Mouse (Mus musculus) neural tube, embryonic 14.5 days (tissue): ENCODE measurements around the gene Pcbp2. TPM values are rescaled to one million over a fixed set of nuclear protein-coding genes. Genes with fewer than 3 reads are reported as not detected.

Source experiments
- ATAC-seq: fragments of 200-750 bp; cut with Nextera tagmentation; 2 replicates; pipeline ENCODE4 v1.8.0; 2017; ENCODE audit warnings: low read depth, mild to moderate bottlenecking, moderate TSS enrichment, moderate library complexity
- H3K27ac ChIP-seq: fragments of 300-500 bp; sonication (generic); 2 replicates; pipeline ENCODE4 v1.5.1; 2014; ENCODE audit warnings: low read depth, mild to moderate bottlenecking, control low read depth, low read length, moderate library complexity, mixed read lengths
- H3K27me3 ChIP-seq: fragments of 300-500 bp; sonication (generic); 2 replicates; pipeline ENCODE4 v1.6.1; 2014; ENCODE audit warnings: low read length; ENCODE audit not compliant: control insufficient read depth, insufficient read depth
- H3K36me3 ChIP-seq: fragments of 300-500 bp; sonication (generic); 2 replicates; pipeline ENCODE4 v1.6.1; 2014; ENCODE audit warnings: low read length, mixed read lengths; ENCODE audit not compliant: control insufficient read depth, insufficient read depth
- H3K4me1 ChIP-seq: fragments of 300-500 bp; sonication (generic); 2 replicates; pipeline ENCODE4 v1.6.1; 2014; ENCODE audit warnings: low read length; ENCODE audit not compliant: control insufficient read depth, insufficient read depth
- H3K4me2 ChIP-seq: fragments of 300-500 bp; sonication (generic); 2 replicates; pipeline ENCODE4 v1.6.1; 2014; ENCODE audit warnings: mild to moderate bottlenecking, low read depth, low read length, control low read depth
- H3K4me3 ChIP-seq: fragments of 300-500 bp; sonication (generic); 2 replicates; pipeline ENCODE4 v1.5.1; 2014; ENCODE audit warnings: low read depth, low read length, control low read depth, mixed read lengths
- H3K9ac ChIP-seq: fragments of 300-500 bp; sonication (generic); replicated peaks from 2 replicates; pipeline ENCODE4 v1.6.1; 2014; ENCODE audit warnings: low read depth, mild to moderate bottlenecking, control low read depth, low read length, mixed read lengths
- H3K9me3 ChIP-seq: fragments of 300-500 bp; sonication (generic); 2 replicates; pipeline ENCODE4 v1.6.1; 2016; ENCODE audit warnings: low read length; ENCODE audit not compliant: control insufficient read depth
- WGBS: fragments of 180-500 bp; shearing (Covaris S2); extraction: QIAGEN DNeasy Blood & Tissue Kit; methylation state at CpG from one replicate; pipeline ENCODE4 v1.1.7; 2014; 5-methylcytosine and 5-hydroxymethylcytosine counted together
- polyA plus RNA-seq: library from polyadenylated mRNA; unstranded; fragments of >200 nt; fragmentation: Nextera tagmentation; extraction: Ambion mirVana; gene quantifications from 2 replicates; pipeline ENCODE4 v1.2.1, GENCODE M21; 2014

The Pcbp2 gene
- polyA plus RNA-seq, 1 experiment from 2014 or later: 160 TPM

DNA sequence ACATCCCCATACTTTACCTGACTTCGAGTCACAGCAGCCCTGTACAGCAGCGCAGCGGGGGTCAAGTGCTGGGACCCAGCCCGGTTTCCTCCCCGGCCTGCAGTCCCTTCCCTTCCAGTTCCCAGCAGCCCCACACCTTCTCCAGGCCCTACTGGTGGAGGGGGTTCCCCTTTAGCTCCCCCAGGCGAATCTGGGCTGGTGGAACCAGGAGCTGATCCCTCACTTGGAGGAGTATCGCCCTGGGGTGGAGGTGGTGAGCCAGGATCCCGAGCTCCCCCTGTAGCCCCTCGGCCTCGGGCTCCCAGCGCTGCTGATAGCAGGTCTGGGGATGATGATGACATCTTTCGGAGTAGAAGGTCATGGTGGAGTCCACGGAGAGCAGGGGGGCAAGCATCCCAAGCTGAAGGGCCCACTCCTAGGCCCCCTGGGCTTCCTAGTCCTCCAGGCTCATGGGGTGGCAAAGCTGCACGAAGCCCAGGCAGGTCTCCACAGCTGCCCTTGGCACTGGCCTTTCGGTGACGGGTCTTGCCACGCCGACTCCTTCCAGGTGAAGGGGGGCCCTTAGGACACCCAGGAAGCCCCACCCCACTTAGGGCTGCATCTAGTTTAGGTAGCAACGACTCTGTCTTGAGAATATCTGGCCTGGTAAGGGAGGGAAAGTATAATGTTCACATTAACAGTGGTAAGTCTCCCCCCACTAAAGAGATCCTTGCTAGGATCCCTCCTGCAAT is 30.9 kb downstream of the Pcbp2 start:
- WGBS: 92% methylated on average over 19 of the region's 19 CpGs
- H3K9ac ChIP-seq: no peak overlapping the region
- no peaks in the 10 kb centered on the region for H3K9me3 ChIP-seq
- no peaks in the 10 kb centered on the region for H3K27me3 ChIP-seq
- no peak overlapping the region for H3K27ac ChIP-seq
- peaks cover 77% of the 10 kb centered on the region for H3K36me3 ChIP-seq
- no peak overlapping the region for H3K4me2 ChIP-seq
- no peaks in the 10 kb centered on the region for H3K4me1 ChIP-seq
- ATAC-seq: no peak
- no peak overlapping the region for H3K4me3 ChIP-seq

DNA sequence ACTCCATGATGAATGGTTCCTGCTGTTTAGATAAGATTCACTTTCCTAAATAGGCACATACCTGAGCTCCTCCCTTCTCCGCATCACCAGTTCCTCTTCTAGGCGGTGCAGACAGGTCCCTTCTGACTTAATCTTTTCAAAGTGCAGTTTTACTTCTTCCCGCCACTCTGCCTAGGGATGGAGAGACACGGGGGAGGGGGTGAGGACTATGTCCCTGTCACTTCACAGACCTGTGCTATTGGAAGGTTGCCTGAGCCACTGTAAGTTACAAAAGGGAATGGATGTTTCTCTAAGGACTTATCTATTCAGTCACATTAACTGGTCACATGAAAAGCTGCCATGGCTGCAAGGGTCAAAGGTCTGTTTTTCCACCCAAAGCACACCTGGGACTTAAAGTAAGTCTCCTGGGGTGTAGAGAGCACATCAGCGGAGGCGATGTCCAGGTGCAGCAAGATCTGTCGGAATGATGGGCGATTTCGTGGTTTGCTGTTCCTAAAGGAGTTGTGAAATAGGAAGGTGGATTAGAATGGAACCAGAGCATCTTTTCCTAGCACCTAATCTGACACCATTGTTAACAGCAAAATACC is 32.0 kb downstream of the Pcbp2 start:
- H3K9ac ChIP-seq: no peak overlapping the region
- H3K27ac ChIP-seq: no peak overlapping the region
- H3K4me1 ChIP-seq: no peaks in the 10 kb centered on the region
- ATAC-seq: no peak
- H3K36me3 ChIP-seq: peaks cover 72% of the 10 kb centered on the region
- H3K4me2 ChIP-seq: no peak overlapping the region
- no peak overlapping the region for H3K4me3 ChIP-seq
- no peaks in the 10 kb centered on the region for H3K9me3 ChIP-seq
- no peaks in the 10 kb centered on the region for H3K27me3 ChIP-seq
- 87% methylated on average over 9 of the region's 9 CpGs for whole genome bisulfite sequencing

DNA sequence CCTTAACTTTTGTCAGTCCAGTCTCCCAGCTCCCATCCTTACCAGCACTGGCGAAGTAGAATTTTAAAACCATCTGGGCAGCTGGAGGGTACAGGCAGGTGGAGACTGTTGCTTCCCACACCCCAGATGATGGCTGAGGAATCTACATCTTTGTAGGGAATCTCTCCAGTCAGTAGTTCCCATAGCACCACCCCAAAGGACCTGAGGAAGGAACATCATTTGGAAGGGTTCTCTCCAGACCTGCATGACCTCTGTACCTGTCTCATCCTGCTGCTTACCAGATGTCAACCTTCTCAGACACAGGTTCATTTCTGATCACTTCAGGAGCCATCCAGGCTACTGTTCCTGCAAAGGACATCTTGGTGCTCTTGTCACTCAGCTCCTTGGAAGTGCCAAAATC is 33.1 kb downstream of the Pcbp2 start, which contains the start of gene Gm10337:
Gene Gm10337, plus strand, starts transcription at position 276 of the 400 bp plus-strand sequence.
- 91% methylated on average over 1 of the region's 1 CpGs for whole genome bisulfite sequencing
- no peak within 1 kb of the TSS for H3K9ac ChIP-seq
- peaks cover 69% of the 10 kb centered on the region for H3K36me3 ChIP-seq
- 0 out of 2 replicates have a peak, but pooled peaks cover 3% of the 10 kb centered on the region for H3K4me1 ChIP-seq
- no peak for ATAC-seq
- no peak within 1 kb of the TSS for H3K4me2 ChIP-seq
- no peaks in the 10 kb centered on the region for H3K9me3 ChIP-seq
- no peak within 1 kb of the TSS for H3K27ac ChIP-seq
- H3K27me3 ChIP-seq: no peaks in the 10 kb centered on the region
- H3K4me3 ChIP-seq: no peak within 1 kb of the TSS

DNA sequence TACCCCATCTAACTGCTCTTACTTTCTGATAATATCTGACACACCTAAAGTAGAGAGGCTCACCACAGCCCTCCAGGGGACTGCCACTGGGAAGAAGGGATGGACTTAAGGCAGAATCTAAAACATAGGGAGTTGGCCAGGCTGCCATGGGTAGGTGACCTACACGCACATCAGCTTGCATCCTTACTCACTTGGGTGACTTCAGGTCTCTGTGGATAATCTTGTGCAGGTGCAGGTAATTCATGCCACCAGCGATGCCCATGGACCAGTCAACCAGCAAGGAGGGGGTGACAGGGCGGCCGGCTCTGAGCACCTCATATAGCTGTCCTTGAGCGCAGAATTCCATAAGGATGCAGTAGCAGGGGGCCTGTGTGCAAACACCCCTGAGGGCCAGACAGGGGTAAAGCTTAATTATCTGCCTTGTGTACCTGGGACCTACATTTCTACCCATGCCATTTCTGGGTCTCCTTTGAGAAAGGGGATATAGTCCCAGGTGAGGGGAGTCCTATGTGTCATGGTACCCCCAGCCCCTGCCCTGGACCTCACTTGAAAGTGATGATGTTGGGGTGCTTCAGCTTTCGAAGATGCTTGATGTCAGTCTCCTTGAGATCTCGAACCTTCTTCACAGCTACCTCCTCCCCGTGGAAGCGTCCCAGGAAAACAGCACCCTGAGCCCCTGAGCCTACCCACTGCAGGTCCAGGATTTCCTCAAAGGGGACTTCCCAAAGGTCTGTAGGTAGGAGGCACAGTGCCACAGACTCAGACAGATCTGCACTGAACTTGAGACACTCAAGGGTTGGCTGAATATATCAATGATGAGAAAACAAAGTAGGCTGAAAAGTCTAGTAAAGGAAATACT is 33.8 kb downstream of the Pcbp2 start:
- Histone ChIP-seq H3K36me3 (peaks cover 70% of the 10 kb centered on the region), H3K9me3 (no peaks in the 10 kb centered on the region), H3K4me3 (no peak overlapping the region), H3K27me3 (no peaks in the 10 kb centered on the region), H3K4me1 (peaks cover 3% of the 10 kb centered on the region), H3K9ac (no peak overlapping the region), H3K4me2 (no peak overlapping the region), H3K27ac (no peak overlapping the region)
- ATAC-seq: no peak
- 92% methylated on average over 9 of the region's 9 CpGs for whole genome bisulfite sequencing

DNA sequence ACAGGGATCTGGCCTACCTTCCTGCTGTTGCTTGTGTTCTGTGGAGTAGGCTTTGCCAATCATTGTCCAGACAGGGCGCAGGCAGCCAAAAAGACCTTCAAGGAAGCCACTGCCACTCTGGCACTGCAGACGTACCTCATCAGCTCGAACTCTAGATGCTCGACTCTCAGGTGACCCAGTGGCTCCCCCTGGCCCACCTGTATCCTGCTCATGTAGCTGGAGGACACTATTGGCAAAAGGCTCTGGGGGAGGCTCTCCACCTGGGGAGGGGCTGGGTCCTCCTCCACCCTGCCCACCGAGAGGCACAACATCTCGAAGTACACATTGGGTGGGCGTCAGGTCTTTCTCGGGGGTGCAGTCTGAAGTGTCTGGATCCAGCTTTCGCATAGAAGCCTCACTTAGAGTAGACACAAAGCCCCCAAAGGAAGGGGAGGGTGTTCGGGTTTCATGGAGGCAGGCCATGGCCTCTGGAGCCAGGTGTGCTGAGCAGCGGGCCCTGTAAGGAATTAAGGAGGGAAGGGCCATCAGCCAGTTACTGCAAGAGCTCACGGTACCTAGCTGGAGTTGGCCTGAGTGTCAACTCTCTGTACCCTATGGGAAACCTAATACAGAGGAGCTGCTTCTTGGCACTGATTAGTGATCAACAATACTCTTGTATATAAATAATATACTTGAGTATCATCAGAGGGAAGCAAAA is 34.9 kb downstream of the Pcbp2 start:
- peaks cover 13% of the 10 kb centered on the region for H3K4me1 ChIP-seq
- 81% methylated on average over 12 of the region's 12 CpGs for WGBS

DNA sequence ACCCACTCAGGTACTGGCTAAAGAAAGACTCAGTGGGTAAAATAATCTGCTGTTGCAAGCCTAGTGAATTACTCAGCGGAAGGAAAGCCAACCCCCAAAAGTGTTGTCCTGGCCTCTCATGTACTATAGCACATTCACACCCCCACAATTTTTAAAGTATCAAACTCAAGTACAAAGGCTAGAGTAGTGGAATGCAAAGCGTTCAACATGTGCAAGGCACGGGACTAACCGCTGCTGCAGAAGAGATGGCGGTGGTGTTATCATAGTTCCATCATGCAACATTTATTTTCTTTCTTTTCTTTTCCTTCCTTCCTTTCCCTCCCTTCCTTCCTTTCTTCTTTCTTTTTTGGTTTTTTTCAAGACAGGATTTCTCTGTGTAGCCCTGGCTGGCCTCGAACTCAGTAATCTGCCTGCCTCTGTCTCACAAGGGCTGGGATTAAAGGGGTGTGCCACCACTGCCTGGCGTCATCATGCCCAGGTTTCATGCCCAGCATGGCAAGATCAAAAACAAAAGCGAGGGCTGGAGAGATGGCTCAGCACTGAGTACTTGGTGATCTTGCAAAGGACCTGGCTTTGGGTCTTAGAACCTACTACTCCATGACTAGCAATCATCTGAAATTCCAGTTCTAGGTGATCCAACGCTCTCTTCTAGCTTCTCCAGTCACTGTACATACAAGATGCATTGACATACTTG is 35.6 kb downstream of the Pcbp2 start:
- Histone ChIP-seq H3K9me3 (no peaks in the 10 kb centered on the region), H3K4me1 (peaks cover 13% of the 10 kb centered on the region), H3K9ac (no peak overlapping the region), H3K36me3 (peaks cover 52% of the 10 kb centered on the region), H3K27me3 (no peaks in the 10 kb centered on the region), H3K27ac (no peak overlapping the region), H3K4me2 (no peak overlapping the region), H3K4me3 (no peak overlapping the region)
- no peak for ATAC-seq
- 91% methylated on average over 9 of the region's 9 CpGs for WGBS

More for the DNA sequence above, 34.9 kb downstream of the Pcbp2 start:
- Histone ChIP-seq H3K27ac (no peak overlapping the region), H3K36me3 (peaks cover 59% of the 10 kb centered on the region), H3K4me3 (no peak overlapping the region), H3K27me3 (no peaks in the 10 kb centered on the region), H3K4me2 (no peak overlapping the region), H3K9ac (no peak overlapping the region), H3K9me3 (no peaks in the 10 kb centered on the region)
- no peak for ATAC-seq

DNA sequence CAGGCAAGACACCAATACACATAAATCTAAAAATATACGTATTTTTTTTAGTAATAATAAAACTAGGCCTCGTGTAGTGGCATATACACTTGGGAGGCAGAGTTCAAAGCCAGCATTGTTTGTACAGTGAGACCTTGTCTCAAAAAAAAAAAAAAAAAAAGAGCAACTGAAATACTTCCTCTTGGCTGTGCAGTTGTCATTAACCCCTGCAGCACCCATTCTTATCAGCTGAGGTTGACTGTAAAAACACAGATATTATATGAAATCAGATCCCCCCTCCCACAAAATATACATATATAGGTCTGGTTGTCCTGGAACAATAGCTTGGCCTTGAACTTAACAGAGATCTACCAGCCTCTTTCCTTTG is 36.1 kb downstream of the Pcbp2 start:
- WGBS: 57% methylated on average over 2 of the region's 2 CpGs
- no peak overlapping the region for H3K9ac ChIP-seq
- H3K4me1 ChIP-seq: peaks cover 18% of the 10 kb centered on the region

DNA sequence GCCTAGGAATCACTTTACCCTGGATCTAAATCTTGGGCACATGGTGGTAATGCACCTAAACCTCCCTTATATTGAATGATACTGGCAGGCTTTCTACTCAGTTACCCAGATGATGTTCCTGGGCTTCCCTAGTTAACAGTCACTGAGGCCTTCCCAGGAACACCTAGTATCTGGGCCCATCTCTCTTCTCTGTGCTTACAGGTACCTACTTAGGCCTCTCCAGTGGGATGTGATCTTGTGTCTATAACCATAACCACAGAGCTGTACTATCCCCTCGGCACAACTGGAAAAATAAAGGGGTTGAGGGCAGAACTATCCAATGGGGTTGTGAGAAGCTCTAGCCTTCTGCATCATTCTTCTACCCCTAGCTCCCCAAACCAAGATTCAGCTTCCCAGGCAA is 36.5 kb downstream of the Pcbp2 start:
- Histone ChIP-seq H3K27ac (no peak overlapping the region), H3K9me3 (no peaks in the 10 kb centered on the region), H3K4me1 (peaks cover 22% of the 10 kb centered on the region), H3K27me3 (no peaks in the 10 kb centered on the region), H3K9ac (no peak overlapping the region), H3K4me2 (no peak overlapping the region), H3K36me3 (peaks cover 42% of the 10 kb centered on the region), H3K4me3 (no peak overlapping the region)
- no peak for ATAC-seq
- 86% methylated on average over 1 of the region's 1 CpGs for WGBS

More for the DNA sequence above, 36.1 kb downstream of the Pcbp2 start:
- no peak for ATAC-seq
- Histone ChIP-seq H3K27ac (no peak overlapping the region), H3K27me3 (no peaks in the 10 kb centered on the region), H3K4me2 (no peak overlapping the region), H3K4me3 (no peak overlapping the region), H3K9me3 (no peaks in the 10 kb centered on the region), H3K36me3 (peaks cover 47% of the 10 kb centered on the region)
